Mouse (Mus musculus): ENCODE measurements around the gene Med13l. TPM values are rescaled to one million over a fixed set of nuclear protein-coding genes. Genes with fewer than 3 reads are reported as not detected.

Gene Med13l
- polyA plus RNA-seq, 1 experiment from 2014 or later: 20.5 TPM

DNA sequence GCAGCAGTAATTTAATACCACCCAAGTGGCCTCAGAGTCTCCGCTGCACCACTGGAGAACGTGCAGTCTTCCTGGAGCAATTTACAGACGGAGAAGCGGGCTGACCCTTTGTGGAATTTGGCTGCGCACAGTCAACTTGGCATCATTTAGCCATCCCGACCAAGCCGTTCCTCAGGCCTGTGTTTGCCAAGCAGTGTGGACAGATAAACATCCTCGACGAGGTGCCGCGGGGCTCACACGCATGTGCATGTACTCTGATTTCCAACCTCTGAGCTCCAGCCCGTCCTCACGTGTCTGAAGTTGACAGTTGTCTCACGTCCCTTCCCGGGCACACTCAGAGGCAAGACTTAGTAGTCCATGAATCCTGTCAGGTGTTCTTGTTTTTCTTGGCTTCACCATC, 166.9 kb downstream of the Med13l start:
- H3K4me1 ChIP-seq (ENCODE audit: control insufficient read depth, insufficient read depth, low read length): no peaks in the 10 kb centered on the region
- no peak overlapping the region for H3K27ac ChIP-seq (replicated peaks; ENCODE audit: low read depth, low read length)
- H3K27me3 ChIP-seq (ENCODE audit: control insufficient read depth, insufficient read depth, low read length): no peaks in the 10 kb centered on the region
- DNase-seq (no peak), ATAC-seq (ENCODE audit: low FRiP score, low TSS enrichment) (no peak)
- no peak overlapping the region for H3K4me2 ChIP-seq (ENCODE audit: low read length)
- H3K9ac ChIP-seq (replicated peaks; ENCODE audit: low read length): no peak overlapping the region
- peaks cover 81% of the 10 kb centered on the region for H3K36me3 ChIP-seq (ENCODE audit: control insufficient read depth, insufficient read depth, low read length)
- H3K9me3 ChIP-seq (ENCODE audit: control insufficient read depth, low read length): no peaks in the 10 kb centered on the region
- H3K4me3 ChIP-seq (replicated peaks; ENCODE audit: low read depth, low read length): no peak overlapping the region
- 95% methylated on average over 16 of the region's 16 CpGs for WGBS

GRCm38 (mm10) chr5:118732221-118732620, 171.7 kb downstream of the Med13l start:
- H3K27me3 ChIP-seq (ENCODE audit: control insufficient read depth, insufficient read depth, low read length): no peaks in the 10 kb centered on the region
- no peak overlapping the region for H3K4me3 ChIP-seq (replicated peaks; ENCODE audit: low read depth, low read length)
- DNase-seq (no peak), ATAC-seq (ENCODE audit: low FRiP score, low TSS enrichment) (no peak)
- H3K36me3 ChIP-seq (ENCODE audit: control insufficient read depth, insufficient read depth, low read length): peaks cover 85% of the 10 kb centered on the region
- H3K9ac ChIP-seq (replicated peaks; ENCODE audit: low read length): no peak overlapping the region
- H3K27ac ChIP-seq (replicated peaks; ENCODE audit: low read depth, low read length): no peak overlapping the region
- WGBS: 63% methylated on average over 3 of the region's 3 CpGs
- no peaks in the 10 kb centered on the region for H3K9me3 ChIP-seq (ENCODE audit: control insufficient read depth, low read length)
- H3K4me2 ChIP-seq (ENCODE audit: low read length): no peak overlapping the region
- H3K4me1 ChIP-seq (ENCODE audit: control insufficient read depth, insufficient read depth, low read length): no peaks in the 10 kb centered on the region

DNA sequence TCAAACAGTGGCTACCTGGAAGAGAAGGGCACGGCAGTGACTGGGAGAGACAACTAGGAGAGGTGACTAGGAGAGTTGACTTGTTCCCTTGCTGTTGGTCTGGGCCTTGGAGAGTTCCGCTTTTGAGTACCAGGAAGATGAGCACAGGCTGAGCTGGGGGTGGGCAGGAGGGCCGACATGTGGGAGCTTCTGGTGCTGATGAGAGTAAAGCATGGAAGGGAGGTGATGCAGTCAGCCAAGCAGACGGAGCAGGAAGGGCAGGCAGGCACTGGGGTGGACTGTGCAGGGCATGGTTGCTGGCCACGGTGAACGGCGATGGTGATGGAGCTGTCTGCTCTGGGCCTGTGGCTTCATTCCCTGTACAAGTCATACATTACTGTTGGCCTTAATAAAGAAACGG, 172.2 kb downstream of the Med13l start:
- Histone ChIP-seq H3K4me2 (ENCODE audit: low read length) (no peak overlapping the region), H3K9ac (replicated peaks; ENCODE audit: low read length) (no peak overlapping the region), H3K36me3 (ENCODE audit: control insufficient read depth, insufficient read depth, low read length) (peaks cover 81% of the 10 kb centered on the region), H3K27me3 (ENCODE audit: control insufficient read depth, insufficient read depth, low read length) (no peaks in the 10 kb centered on the region), H3K27ac (replicated peaks; ENCODE audit: low read depth, low read length) (no peak overlapping the region), H3K4me1 (ENCODE audit: control insufficient read depth, insufficient read depth, low read length) (no peaks in the 10 kb centered on the region), H3K4me3 (replicated peaks; ENCODE audit: low read depth, low read length) (no peak overlapping the region), H3K9me3 (ENCODE audit: control insufficient read depth, low read length) (no peaks in the 10 kb centered on the region)
- ATAC-seq (ENCODE audit: low FRiP score, low TSS enrichment) (no peak), DNase-seq (no peak)
- 90% methylated on average over 8 of the region's 8 CpGs for WGBS

DNA sequence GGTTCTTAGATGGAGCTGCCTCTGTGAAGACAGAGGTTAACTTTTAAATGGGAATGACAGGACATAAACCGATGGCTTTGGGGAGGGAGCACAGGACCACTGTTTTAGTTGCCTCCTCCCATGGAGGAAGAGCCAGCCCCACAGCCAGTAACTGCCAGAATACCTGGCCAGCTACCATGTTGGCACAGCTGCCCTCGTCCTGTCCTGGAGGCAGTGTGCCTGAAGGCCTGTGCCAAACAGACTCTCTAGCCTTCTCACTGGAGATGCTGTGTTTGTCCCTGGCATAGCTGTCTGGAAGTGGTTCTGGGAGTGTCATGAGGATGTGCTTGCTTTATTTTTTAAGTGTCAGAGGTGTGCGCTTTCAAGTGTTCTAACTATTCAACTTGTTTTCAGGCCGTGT, 173.1 kb downstream of the Med13l start:
- Histone ChIP-seq H3K4me2 (ENCODE audit: low read length) (no peak overlapping the region), H3K27ac (replicated peaks; ENCODE audit: low read depth, low read length) (no peak overlapping the region), H3K36me3 (ENCODE audit: control insufficient read depth, insufficient read depth, low read length) (peaks cover 79% of the 10 kb centered on the region), H3K27me3 (ENCODE audit: control insufficient read depth, insufficient read depth, low read length) (no peaks in the 10 kb centered on the region), H3K4me3 (replicated peaks; ENCODE audit: low read depth, low read length) (no peak overlapping the region), H3K9me3 (ENCODE audit: control insufficient read depth, low read length) (no peaks in the 10 kb centered on the region), H3K9ac (replicated peaks; ENCODE audit: low read length) (no peak overlapping the region), H3K4me1 (ENCODE audit: control insufficient read depth, insufficient read depth, low read length) (no peaks in the 10 kb centered on the region)
- WGBS: 91% methylated on average over 4 of the region's 4 CpGs
- DNase-seq (no peak), ATAC-seq (ENCODE audit: low FRiP score, low TSS enrichment) (no peak)

DNA sequence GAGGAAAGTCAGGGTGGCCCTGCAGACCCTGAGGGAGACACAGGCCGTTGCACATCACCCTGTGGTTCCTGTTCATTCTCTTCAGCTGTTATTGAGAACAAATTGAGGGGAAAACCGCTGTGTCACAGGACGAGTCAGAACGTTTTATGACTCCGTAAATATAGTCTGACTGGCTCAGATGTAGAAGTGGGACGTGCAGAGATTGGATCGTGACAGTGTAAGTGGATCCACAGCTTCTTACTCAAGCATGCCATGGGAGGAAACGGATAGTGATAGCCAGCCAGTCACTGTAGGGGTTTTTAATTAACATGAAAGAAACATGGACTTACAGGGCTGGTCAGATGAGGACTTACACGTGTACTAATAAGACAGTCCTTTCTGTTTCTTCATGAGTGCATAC, 174.0 kb downstream of the Med13l start:
- no peaks in the 10 kb centered on the region for H3K4me1 ChIP-seq (ENCODE audit: control insufficient read depth, insufficient read depth, low read length)
- no peaks in the 10 kb centered on the region for H3K9me3 ChIP-seq (ENCODE audit: control insufficient read depth, low read length)
- ATAC-seq (ENCODE audit: low FRiP score, low TSS enrichment) (no peak), DNase-seq (no peak)
- H3K4me3 ChIP-seq (replicated peaks; ENCODE audit: low read depth, low read length): no peak overlapping the region
- no peak overlapping the region for H3K27ac ChIP-seq (replicated peaks; ENCODE audit: low read depth, low read length)
- no peaks in the 10 kb centered on the region for H3K27me3 ChIP-seq (ENCODE audit: control insufficient read depth, insufficient read depth, low read length)
- H3K4me2 ChIP-seq (ENCODE audit: low read length): no peak overlapping the region
- H3K9ac ChIP-seq (replicated peaks; ENCODE audit: low read length): no peak overlapping the region
- H3K36me3 ChIP-seq (ENCODE audit: control insufficient read depth, insufficient read depth, low read length): peaks cover 79% of the 10 kb centered on the region
- 84% methylated on average over 9 of the region's 9 CpGs for WGBS

DNA sequence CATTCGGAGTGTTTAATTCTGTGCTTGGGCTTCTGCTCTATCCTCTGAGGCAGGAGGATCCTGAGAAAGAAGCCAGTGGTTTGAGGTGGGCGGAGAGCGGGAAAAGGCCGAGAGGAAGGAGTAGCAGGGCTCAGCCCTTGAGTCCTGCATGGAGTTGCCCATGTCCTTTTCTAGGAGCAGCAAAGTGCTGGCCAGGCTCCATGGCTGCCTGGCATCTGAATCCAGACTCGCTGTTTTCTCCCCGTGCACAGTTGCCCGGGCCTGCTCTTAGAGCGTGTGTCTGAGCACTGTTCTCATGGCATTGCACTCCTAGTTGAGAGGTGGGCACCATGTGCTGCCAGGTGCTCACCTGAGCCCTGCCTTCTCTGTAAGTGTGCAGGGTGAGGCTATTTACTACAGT, 175.3 kb downstream of the Med13l start:
- Histone ChIP-seq H3K27ac (replicated peaks; ENCODE audit: low read depth, low read length) (no peak overlapping the region), H3K36me3 (ENCODE audit: control insufficient read depth, insufficient read depth, low read length) (peaks cover 79% of the 10 kb centered on the region), H3K4me3 (replicated peaks; ENCODE audit: low read depth, low read length) (no peak overlapping the region), H3K4me2 (ENCODE audit: low read length) (no peak overlapping the region), H3K9me3 (ENCODE audit: control insufficient read depth, low read length) (peaks cover 7% of the 10 kb centered on the region), H3K4me1 (ENCODE audit: control insufficient read depth, insufficient read depth, low read length) (no peaks in the 10 kb centered on the region), H3K27me3 (ENCODE audit: control insufficient read depth, insufficient read depth, low read length) (no peaks in the 10 kb centered on the region), H3K9ac (replicated peaks; ENCODE audit: low read length) (no peak overlapping the region)
- DNase-seq (no peak), ATAC-seq (ENCODE audit: low FRiP score, low TSS enrichment) (no peak)
- WGBS: 94% methylated on average over 8 of the region's 8 CpGs

GRCm38 (mm10) chr5:118737548-118737947, 177.1 kb downstream of the Med13l start:
- H3K4me1 ChIP-seq (ENCODE audit: control insufficient read depth, insufficient read depth, low read length): no peaks in the 10 kb centered on the region
- peak; percentile 84 for DNase-seq
- no peak overlapping the region for H3K4me2 ChIP-seq (ENCODE audit: low read length)
- H3K27me3 ChIP-seq (ENCODE audit: control insufficient read depth, insufficient read depth, low read length): no peaks in the 10 kb centered on the region
- 42% methylated on average over 1 of the region's 1 CpGs for WGBS
- peaks cover 81% of the 10 kb centered on the region for H3K36me3 ChIP-seq (ENCODE audit: control insufficient read depth, insufficient read depth, low read length)
- no peak for ATAC-seq (ENCODE audit: low FRiP score, low TSS enrichment)
- no peak overlapping the region for H3K9ac ChIP-seq (replicated peaks; ENCODE audit: low read length)
- H3K9me3 ChIP-seq (ENCODE audit: control insufficient read depth, low read length): peaks cover 7% of the 10 kb centered on the region
- H3K4me3 ChIP-seq (replicated peaks; ENCODE audit: low read depth, low read length): no peak overlapping the region
- H3K27ac ChIP-seq (replicated peaks; ENCODE audit: low read depth, low read length): no peak overlapping the region

GRCm38 (mm10) chr5:118743067-118743466, 182.6 kb downstream of the Med13l start:
- Histone ChIP-seq H3K9me3 (ENCODE audit: control insufficient read depth, low read length) (peaks cover 7% of the 10 kb centered on the region), H3K36me3 (ENCODE audit: control insufficient read depth, insufficient read depth, low read length) (peaks cover 86% of the 10 kb centered on the region), H3K4me2 (ENCODE audit: low read length) (no peak overlapping the region), H3K4me3 (replicated peaks; ENCODE audit: low read depth, low read length) (no peak overlapping the region), H3K27me3 (ENCODE audit: control insufficient read depth, insufficient read depth, low read length) (no peaks in the 10 kb centered on the region), H3K9ac (replicated peaks; ENCODE audit: low read length) (no peak overlapping the region), H3K4me1 (ENCODE audit: control insufficient read depth, insufficient read depth, low read length) (no peaks in the 10 kb centered on the region), H3K27ac (replicated peaks; ENCODE audit: low read depth, low read length) (no peak overlapping the region)
- WGBS: 99% methylated on average over 2 of the region's 2 CpGs
- DNase-seq: no peak
- ATAC-seq (ENCODE audit: low FRiP score, low TSS enrichment): no peak

DNA sequence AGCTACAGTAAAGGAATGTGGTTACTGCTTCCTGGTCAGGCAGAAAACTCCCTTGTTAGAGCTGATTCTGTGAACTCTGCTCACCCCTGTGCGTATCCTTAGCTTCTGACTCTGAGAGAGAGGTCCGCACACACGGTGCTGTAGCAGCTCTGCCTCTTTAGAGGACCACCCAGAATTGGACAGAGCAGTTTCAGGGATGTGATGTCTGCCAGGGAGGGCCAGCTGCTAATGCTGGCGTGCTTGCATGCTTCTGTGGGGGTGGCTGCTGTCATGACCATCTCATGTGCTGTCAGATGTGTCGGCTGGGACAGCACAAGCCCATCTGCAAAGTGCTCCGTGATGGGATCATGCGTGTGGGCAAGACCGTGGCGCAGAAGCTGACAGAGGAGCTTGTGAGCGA, 186.5 kb downstream of the Med13l start:
- WGBS: 92% methylated on average over 10 of the region's 10 CpGs
- H3K4me3 ChIP-seq (replicated peaks; ENCODE audit: low read depth, low read length): no peak overlapping the region
- no peaks in the 10 kb centered on the region for H3K27me3 ChIP-seq (ENCODE audit: control insufficient read depth, insufficient read depth, low read length)
- H3K36me3 ChIP-seq (ENCODE audit: control insufficient read depth, insufficient read depth, low read length): peaks cover 86% of the 10 kb centered on the region
- H3K4me1 ChIP-seq (ENCODE audit: control insufficient read depth, insufficient read depth, low read length): no peaks in the 10 kb centered on the region
- no peaks in the 10 kb centered on the region for H3K9me3 ChIP-seq (ENCODE audit: control insufficient read depth, low read length)
- no peak for DNase-seq
- no peak overlapping the region for H3K9ac ChIP-seq (replicated peaks; ENCODE audit: low read length)
- no peak overlapping the region for H3K27ac ChIP-seq (replicated peaks; ENCODE audit: low read depth, low read length)
- H3K4me2 ChIP-seq (ENCODE audit: low read length): no peak overlapping the region
- no peak for ATAC-seq (ENCODE audit: low FRiP score, low TSS enrichment)

Measured in midbrain, embryonic 14.5 days (tissue).